In genomic region chr4:137839452-137839851, GRCm38 (mm10) we compare ENCODE assay signal across 15 mouse cellular contexts. TPM values are rescaled to one million over a fixed set of nuclear protein-coding genes. Genes with fewer than 3 reads are reported as not detected.
"Had no signal": no experiment of that assay in that cellular context is flagged by ENCODE, and none has a peak within 500 bp of the region (broad histone marks: within the 10 kb centered on the region; RNA-seq: fewer than 3 reads in every experiment).

No protein-coding gene starts in this region.

- H3K9me3 ChIP-seq: limb, embryonic 13.5 days; liver, embryonic 15.5 days; midbrain, embryonic 13.5 days; neural tube, embryonic 15.5 days had no signal

- DNase-seq: kidney, postnatal 10 days; kidney, postnatal 4 days; lung, adult 2 months; lung, postnatal 36 days; right cerebral cortex, adult 18-20 months; right cerebral cortex, postnatal 25 days; thymus, postnatal 36 days had no signal

- H3K9ac ChIP-seq: limb, embryonic 13.5 days; liver, embryonic 15.5 days; midbrain, embryonic 13.5 days; neural tube, embryonic 15.5 days had no signal

- H3K4me3 ChIP-seq: layer of hippocampus, adult 2 months; limb, embryonic 13.5 days; liver, embryonic 15.5 days; midbrain, embryonic 13.5 days; neural tube, embryonic 15.5 days had no signal

- H3K36me3 ChIP-seq: limb, embryonic 13.5 days; liver, embryonic 15.5 days; midbrain, embryonic 13.5 days; neural tube, embryonic 15.5 days had no signal

- ATAC-seq: lung, postnatal 0 days; midbrain, embryonic 13.5 days had no signal

- H3K27ac ChIP-seq: layer of hippocampus, adult 2 months; limb, embryonic 13.5 days; liver, embryonic 15.5 days; midbrain, embryonic 13.5 days; neural tube, embryonic 15.5 days had no signal

- H3K27me3 ChIP-seq: midbrain, embryonic 13.5 days had no signal

- H3K4me2 ChIP-seq: limb, embryonic 13.5 days; liver, embryonic 11.5 days; liver, embryonic 15.5 days; midbrain, embryonic 13.5 days; neural tube, embryonic 15.5 days had no signal

- H3K4me1 ChIP-seq: liver, embryonic 15.5 days had no signal

RNA-seq across cellular contexts. Expression of gene Alpl, which starts 43.3 kb away (rescaled TPM):
- total RNA-seq: megakaryocyte progenitor cell, adult 5-6 weeks had no signal
